Mouse (Mus musculus) testis, adult 2 months (tissue): Measurements from ENCODE around the gene Cnksr1.

Experiments used
- CTCF ChIP-seq: fragments of 200-500 bp; IDR thresholded peaks from 2 replicates; pipeline ENCODE4 v1.5.1; 2012; ENCODE audit warnings: low read depth, mild to moderate bottlenecking, inconsistent platforms, low read length, moderate library complexity; ENCODE audit not compliant: control insufficient read depth, insufficient read depth, insufficient replicate concordance
- POLR2A ChIP-seq: fragments of 200-500 bp; IDR thresholded peaks from 2 replicates; pipeline ENCODE4 v1.6.1; 2012; ENCODE audit warnings: low read depth, mild to moderate bottlenecking, inconsistent platforms, low read length, moderate library complexity; ENCODE audit not compliant: control insufficient read depth

GRCm38 (mm10) chr4:134272731-134273416 lies 34.7 kb upstream of the Cnksr1 start:
- TF ChIP-seq CTCF (no peak), POLR2A (no peak)
